ENCODE assay signal across 10 mouse cellular contexts in genomic region chr5:123607211-123607669, GRCm38 (mm10). TPM values are rescaled to one million over a fixed set of nuclear protein-coding genes. Genes with fewer than 3 reads are reported as not detected.
DNase-seq lines count a peak whose midpoint lies in the region; ATAC-seq and TF ChIP-seq lines count a peak whose summit lies in the region.
"Had no signal": no experiment of that assay in that cellular context is flagged by ENCODE, and none has a peak within 500 bp of the region (broad histone marks: within the 10 kb centered on the region; RNA-seq: fewer than 3 reads in every experiment).

No protein-coding gene starts in this region.

- H3K36me3 ChIP-seq in hindbrain, embryonic 13.5 days: peaks cover 81% of the 10 kb centered on the region
- peaks cover 82% of the 10 kb centered on the region for H3K36me3 ChIP-seq in hindbrain, embryonic 10.5 days
- H3K36me3 ChIP-seq in midbrain, postnatal 0 days (ENCODE audit: insufficient read depth, low read length): peaks cover 37% of the 10 kb centered on the region
- H3K36me3 ChIP-seq in midbrain, embryonic 16.5 days (ENCODE audit: control insufficient read depth, insufficient read depth, low read length): peaks cover 36% of the 10 kb centered on the region

- H3K9ac ChIP-seq in hindbrain, embryonic 13.5 days: no peak overlapping the region
- no peak overlapping the region for H3K9ac ChIP-seq in midbrain, postnatal 0 days (replicated peaks; ENCODE audit: low read length, poor library complexity, severe bottlenecking)
- H3K9ac ChIP-seq in midbrain, embryonic 16.5 days (ENCODE audit: low read depth, low read length): no peak overlapping the region

- no peaks in the 10 kb centered on the region for H3K27me3 ChIP-seq in hindbrain, embryonic 13.5 days
- H3K27me3 ChIP-seq in hindbrain, embryonic 10.5 days (ENCODE audit: insufficient read depth, poor library complexity, severe bottlenecking): no peaks in the 10 kb centered on the region
- H3K27me3 ChIP-seq in midbrain, postnatal 0 days (ENCODE audit: insufficient read depth, low read length): no peaks in the 10 kb centered on the region
- H3K27me3 ChIP-seq in midbrain, embryonic 16.5 days (ENCODE audit: control insufficient read depth, insufficient read depth, low read depth, low read length): no peaks in the 10 kb centered on the region
- H3K27me3 ChIP-seq: Patski had no signal

- peak overlapping the region; percentile 44; the same call in 1 of the 2 replicates for H3K27ac ChIP-seq in hindbrain, embryonic 13.5 days
- H3K27ac ChIP-seq in hindbrain, embryonic 10.5 days: no peak overlapping the region
- H3K27ac ChIP-seq in midbrain, postnatal 0 days (ENCODE audit: low read depth, low read length): no peak overlapping the region
- no peak overlapping the region for H3K27ac ChIP-seq in midbrain, embryonic 16.5 days (ENCODE audit: low read length)

- H3K4me3 ChIP-seq in hindbrain, embryonic 13.5 days: no peak overlapping the region
- H3K4me3 ChIP-seq in hindbrain, embryonic 10.5 days: no peak overlapping the region
- no peak overlapping the region for H3K4me3 ChIP-seq in midbrain, postnatal 0 days (ENCODE audit: low read depth, low read length)
- H3K4me3 ChIP-seq in midbrain, embryonic 16.5 days (ENCODE audit: low read depth, low read length): no peak overlapping the region
- H3K4me3 ChIP-seq: erythroblast, embryonic 14.5 days had no signal

- peak; percentile 38 for DNase-seq in adrenal gland, postnatal 14 days
- DNase-seq in adrenal gland, adult 18-20 months (ENCODE audit: low spot score in 2 of 2): no peak
- no peak for DNase-seq in hindbrain, embryonic 10.5 days (ENCODE audit: low spot score)
- peak; percentile 73 for DNase-seq in midbrain, postnatal 0 days (ENCODE audit: low spot score)
- DNase-seq in adipocyte (ENCODE audit: low spot score): no peak
- no peak for DNase-seq in B cell, adult 2 months

- peaks cover 8% of the 10 kb centered on the region for H3K4me1 ChIP-seq in hindbrain, embryonic 13.5 days (replicated peaks)
- peaks cover 3% of the 10 kb centered on the region; the same call in 1 of the 2 replicates for H3K4me1 ChIP-seq in hindbrain, embryonic 10.5 days (replicated peaks)
- no peaks in the 10 kb centered on the region for H3K4me1 ChIP-seq in midbrain, postnatal 0 days (ENCODE audit: insufficient read depth, low read length)
- H3K4me1 ChIP-seq in midbrain, embryonic 16.5 days (ENCODE audit: control insufficient read depth, insufficient read depth, low read length): peaks cover 3% of the 10 kb centered on the region; the same call in 1 of the 2 replicates

- no peak overlapping the region for H3K4me2 ChIP-seq in hindbrain, embryonic 13.5 days
- no peak overlapping the region for H3K4me2 ChIP-seq in midbrain, postnatal 0 days (ENCODE audit: low read depth, low read length, poor library complexity, severe bottlenecking)
- no peak overlapping the region for H3K4me2 ChIP-seq in midbrain, embryonic 16.5 days (ENCODE audit: low read length)

- 77% methylated on average over 3 of the region's 3 CpGs for WGBS in hindbrain, embryonic 13.5 days
- WGBS in hindbrain, embryonic 10.5 days: 73% methylated on average over 3 of the region's 3 CpGs
- WGBS in midbrain, postnatal 0 days: 54% methylated on average over 3 of the region's 3 CpGs
- 59% methylated on average over 3 of the region's 3 CpGs for WGBS in midbrain, embryonic 16.5 days

- no peaks in the 10 kb centered on the region for H3K9me3 ChIP-seq in hindbrain, embryonic 13.5 days
- no peaks in the 10 kb centered on the region for H3K9me3 ChIP-seq in hindbrain, embryonic 10.5 days
- H3K9me3 ChIP-seq in midbrain, postnatal 0 days (ENCODE audit: low read length): no peaks in the 10 kb centered on the region
- H3K9me3 ChIP-seq in midbrain, embryonic 16.5 days (replicated peaks; ENCODE audit: control insufficient read depth, low read length, poor library complexity, severe bottlenecking): no peaks in the 10 kb centered on the region

- TF ChIP-seq CTCF in midbrain, postnatal 0 days (IDR thresholded peaks at IDR 0.05): no peak

- ATAC-seq in hindbrain, embryonic 13.5 days (ENCODE audit: low FRiP score): no peak
- ATAC-seq in midbrain, postnatal 0 days (ENCODE audit: low FRiP score): no peak
- ATAC-seq in midbrain, embryonic 16.5 days: no peak
- ATAC-seq: Patski had no signal

RNA-seq across cellular contexts. Expression of gene Vps33a, which starts 34.4 kb away (rescaled TPM):
- total RNA-seq in adrenal gland, postnatal 14 days (2021): 42.0 and 43.7 TPM in 2 replicates
- total RNA-seq in adrenal gland, adult 18-20 months (2021): 10 to 100 TPM; 43.8 to 49.3 TPM
- polyA plus RNA-seq in hindbrain, embryonic 13.5 days (2015; fragmentation: Nextera tagmentation; extraction: Ambion mirVana): 39.9 and 44.9 TPM in 2 replicates
- 35.8 and 37.6 TPM in 2 replicates for polyA plus RNA-seq in hindbrain, embryonic 10.5 days (2016; fragmentation: Nextera tagmentation; extraction: Ambion mirVana)
- total RNA-seq in midbrain, postnatal 0 days (2014; rRNA removed): 56.2 and 58.1 TPM in 2 replicates
- 39.4 and 42.0 TPM in 2 replicates for polyA plus RNA-seq in midbrain, postnatal 0 days (2015; fragmentation: Nextera tagmentation; extraction: Ambion mirVana)
- 44.7 and 44.8 TPM in 2 replicates for polyA plus RNA-seq in midbrain, embryonic 16.5 days (2015; fragmentation: Nextera tagmentation; extraction: Ambion mirVana)

Comparison
In these comparisons a context has a peak if more than half of its experiments do, and no peak if none do; other contexts are left out.
1. DNase-seq: peak in adrenal gland, postnatal 14 days (single experiment) and midbrain, postnatal 0 days (single experiment); none in adrenal gland, adult 18-20 months (0 of 2), hindbrain, embryonic 10.5 days (single experiment), adipocyte (single experiment) and B cell, adult 2 months (0 of 2).